Mouse (Mus musculus): Measurements from ENCODE around the gene Slc8b1. TPM values are rescaled to one million over a fixed set of nuclear protein-coding genes. Genes with fewer than 3 reads are reported as not detected.

The Slc8b1 gene
- total RNA-seq, 2 experiments from 2014 or later = 7.8 to 11.8 TPM

Other genes with a start within 250 kb of the Slc8b1 start
- gene Lhx5, start 79.5 kb upstream of the Slc8b1 start, total RNA-seq (2021) = not detected
- 1 to 10 TPM; 7.5 to 8.0 TPM for gene Sdsl, start 38.4 kb upstream of the Slc8b1 start, total RNA-seq (2021)
- gene Sds, start 34.6 kb upstream of the Slc8b1 start, total RNA-seq (2021) = under 1 TPM; 0.33 to 0.69 TPM
- gene Plbd2, start 7.5 kb upstream of the Slc8b1 start, total RNA-seq (2021) = 10 to 100 TPM; 55.8 to 56.5 TPM
- gene Tpcn1, start 77.5 kb downstream of the Slc8b1 start, total RNA-seq (2021) = 10 to 100 TPM; 33.9 to 37.0 TPM
- gene Iqcd, start 77.8 kb downstream of the Slc8b1 start, total RNA-seq (2021) = 1 to 10 TPM in 1 of 2 experiments, under 1 TPM in 1; 0.99 to 1.0 TPM
- gene Rita1, start 101.4 kb downstream of the Slc8b1 start, total RNA-seq (2021) = 10 to 100 TPM; 27.5 to 29.5 TPM
- gene Ddx54, start 101.6 kb downstream of the Slc8b1 start, total RNA-seq (2021) = 10 to 100 TPM; 39.3 to 40.5 TPM
- under 1 TPM; 0.61 to 0.82 TPM for gene Cfap73, start 123.1 kb downstream of the Slc8b1 start, total RNA-seq (2021)
- 10 to 100 TPM; 92.7 to 97.3 TPM for gene Rasal1, start 137.6 kb downstream of the Slc8b1 start, total RNA-seq (2021)
- gene Dtx1, start 200.8 kb downstream of the Slc8b1 start, total RNA-seq (2021) = 10 to 100 TPM; 70.7 to 75.2 TPM
- gene Oas2, start 238.7 kb downstream of the Slc8b1 start, total RNA-seq (2021) = under 1 TPM in 1 of 2 experiments, not detected in 1; 0.30 TPM

Measured in layer of hippocampus, adult 18-20 months (tissue).